18 mouse cellular contexts compared by ENCODE assay signal in genomic region chr5:133566506-133566905, GRCm38 (mm10).
"Had no signal": no experiment of that assay in that cellular context is flagged by ENCODE, and none has a peak within 500 bp of the region (broad histone marks: within the 10 kb centered on the region; RNA-seq: fewer than 3 reads in every experiment).

No protein-coding gene starts in this region.

- H3K4me2 ChIP-seq: lung, embryonic 14.5 days; midbrain, embryonic 12.5 days; neural tube, embryonic 13.5 days; neural tube, embryonic 15.5 days; stomach, embryonic 15.5 days had no signal

- H3K9me3 ChIP-seq: midbrain, embryonic 10.5 days; midbrain, embryonic 12.5 days; neural tube, embryonic 13.5 days; neural tube, embryonic 15.5 days; stomach, embryonic 15.5 days had no signal

- H3K4me3 ChIP-seq: midbrain, embryonic 10.5 days; midbrain, embryonic 12.5 days; myocyte; neural tube, embryonic 13.5 days; neural tube, embryonic 15.5 days; stomach, embryonic 15.5 days had no signal

- H3K27me3 ChIP-seq: midbrain, embryonic 12.5 days; neural tube, embryonic 13.5 days; neural tube, embryonic 15.5 days; stomach, embryonic 15.5 days had no signal

- ATAC-seq: midbrain, embryonic 16.5 days had no signal

- H3K27ac ChIP-seq: midbrain, embryonic 10.5 days; midbrain, embryonic 12.5 days; neural tube, embryonic 13.5 days; neural tube, embryonic 15.5 days; stomach, embryonic 15.5 days; stomach, postnatal 0 days had no signal

- H3K36me3 ChIP-seq: midbrain, embryonic 10.5 days; midbrain, embryonic 12.5 days; neural tube, embryonic 13.5 days; neural tube, embryonic 15.5 days; stomach, embryonic 15.5 days had no signal

- H3K9ac ChIP-seq: lung, embryonic 14.5 days; midbrain, embryonic 12.5 days; neural tube, embryonic 13.5 days; neural tube, embryonic 15.5 days; stomach, embryonic 15.5 days had no signal

- H3K4me1 ChIP-seq: midbrain, embryonic 10.5 days; midbrain, embryonic 12.5 days; stomach, embryonic 15.5 days had no signal

- DNase-seq: lung, adult 18-20 months; lung, embryonic 14.5 days; lung, postnatal 10 days; lung, postnatal 4 days; midbrain, embryonic 14.5 days; right cerebral cortex, adult 18-20 months; right cerebral cortex, postnatal 25 days; thymus, adult 2 months; thymus, postnatal 25 days; thymus, postnatal 4 days had no signal
